In genomic region chr1:154861416-154861815, GRCm38 (mm10) we compare ENCODE assay signal across 26 mouse cellular contexts. TPM values are rescaled to one million over a fixed set of nuclear protein-coding genes. Genes with fewer than 3 reads are reported as not detected.
DNase-seq lines count a peak whose midpoint lies in the region; ATAC-seq and TF ChIP-seq lines count a peak whose summit lies in the region.
"Had no signal": no experiment of that assay in that cellular context is flagged by ENCODE, and none has a peak within 500 bp of the region (broad histone marks: within the 10 kb centered on the region; RNA-seq: fewer than 3 reads in every experiment).

No protein-coding gene starts in this region.

- H3K4me1 ChIP-seq in kidney, adult 2 months (ENCODE audit: control insufficient read depth, insufficient read depth, low read length), result no peaks in the 10 kb centered on the region
- H3K4me1 ChIP-seq: embryonic facial prominence, embryonic 15.5 days; forebrain, embryonic 15.5 days; hindbrain, embryonic 15.5 days; kidney, embryonic 15.5 days; limb, embryonic 10.5 days; liver, embryonic 15.5 days; midbrain, embryonic 15.5 days; neural tube, embryonic 13.5 days had no signal

- ATAC-seq in granulocyte monocyte progenitor cell, adult 5-6 weeks (replicated peaks; ENCODE audit: poor library complexity, severe bottlenecking), result no peak
- ATAC-seq: CD4-positive, CD25-positive, alpha-beta regulatory T cell, adult 4 months; forebrain, embryonic 15.5 days; intestine, postnatal 0 days; midbrain, embryonic 15.5 days had no signal

- whole genome bisulfite sequencing in kidney, adult 2 months, result 84% methylated on average over 9 of the region's 9 CpGs

- H3K27me3 ChIP-seq in kidney, adult 2 months (replicated peaks; ENCODE audit: control insufficient read depth, insufficient read depth, low read length), result no peaks in the 10 kb centered on the region
- H3K27me3 ChIP-seq: embryonic facial prominence, embryonic 15.5 days; forebrain, embryonic 15.5 days; hindbrain, embryonic 15.5 days; kidney, embryonic 15.5 days; liver, embryonic 15.5 days; midbrain, embryonic 15.5 days; neural tube, embryonic 13.5 days had no signal

- DNase-seq in heart, adult 11 months, result peak; percentile 43
- no peak for DNase-seq in heart, postnatal 36 days
- DNase-seq in brain, adult 2 months (ENCODE audit: low read depth, low spot score), result peak; percentile 98
- DNase-seq in cerebellum, adult 18-20 months, result peak; percentile 86 to 89
- DNase-seq in cerebellum, postnatal 14 days, result peak; percentile 79 to 88
- no peak for DNase-seq in kidney, adult 2 months
- DNase-seq: adrenal gland, postnatal 14 days; gastrocnemius, postnatal 14 days; heart, adult 2 months; kidney, postnatal 4 days; liver; lung, postnatal 4 days; thymus, postnatal 14 days had no signal

- intact Hi-C loops in heart, postnatal 36 days (cut with DNase I), result no loop called here

- H3K27ac ChIP-seq in kidney, adult 2 months (ENCODE audit: insufficient read depth, low read depth, low read length), result no peak overlapping the region
- H3K27ac ChIP-seq: embryonic facial prominence, embryonic 15.5 days; forebrain, embryonic 15.5 days; heart, adult 2 months; hindbrain, embryonic 15.5 days; kidney, embryonic 15.5 days; left cerebral cortex, adult 2 months; limb, embryonic 10.5 days; liver, embryonic 15.5 days; midbrain, embryonic 15.5 days; neural tube, embryonic 13.5 days had no signal

- H3K36me3 ChIP-seq in kidney, adult 2 months (ENCODE audit: control insufficient read depth, insufficient read depth, low read length), result no peaks in the 10 kb centered on the region
- H3K36me3 ChIP-seq: embryonic facial prominence, embryonic 15.5 days; forebrain, embryonic 15.5 days; hindbrain, embryonic 15.5 days; kidney, embryonic 15.5 days; limb, embryonic 10.5 days; liver, embryonic 15.5 days; midbrain, embryonic 15.5 days; neural tube, embryonic 13.5 days had no signal

- TF ChIP-seq CTCF in kidney, adult 2 months (conservative IDR thresholded peaks at IDR 0.05; ENCODE audit: insufficient read depth, insufficient read length, low read depth, low read length), result no peak

- no peak for TF ChIP-seq POLR2A in kidney, adult 2 months (IDR thresholded peaks at IDR 0.05; ENCODE audit: low read depth, low read length)

- no peak overlapping the region for H3K4me3 ChIP-seq in kidney, adult 2 months (ENCODE audit: insufficient read depth, low read depth, low read length)
- H3K4me3 ChIP-seq: embryonic facial prominence, embryonic 15.5 days; forebrain, embryonic 15.5 days; heart, adult 2 months; hindbrain, embryonic 15.5 days; kidney, embryonic 15.5 days; left cerebral cortex, adult 2 months; limb, embryonic 10.5 days; liver, embryonic 15.5 days; midbrain, embryonic 15.5 days; myocyte; neural tube, embryonic 13.5 days had no signal

RNA-seq across cellular contexts. Expression of gene Cacna1e, which starts 22.9 kb away (rescaled TPM):
- under 1 TPM; 0.16 to 0.17 TPM for total RNA-seq in heart, postnatal 36 days (2021)
- 0.08 and 0.28 TPM in 2 replicates for polyA plus RNA-seq in kidney, adult 2 months (2012; rRNA removed)
- not detected in 2 replicates for total RNA-seq in granulocyte monocyte progenitor cell, adult 5-6 weeks (2014; fragmentation: Nextera tagmentation)
- under 0.01 TPM in 1 of 2 replicates, not detected in the other for total RNA-seq in granulocyte monocyte progenitor cell, adult 5-6 weeks (2017)
- polyA plus RNA-seq: myocyte had no signal

Comparison
In these comparisons a context has a peak if more than half of its experiments do, and no peak if none do; other contexts are left out.
1. DNase-seq: peak in heart, adult 11 months (single experiment), brain, adult 2 months (single experiment), cerebellum, adult 18-20 months (2 of 2) and cerebellum, postnatal 14 days (2 of 2); none in heart, postnatal 36 days (0 of 2) and kidney, adult 2 months (single experiment).